Mouse (Mus musculus): ENCODE measurements around the gene Clint1.

- no peak for TF ChIP-seq CTCF (IDR thresholded peaks at IDR 0.05; ENCODE audit: control insufficient read depth, insufficient read depth, low read length)
- TF ChIP-seq POLR2A (IDR thresholded peaks at IDR 0.05; ENCODE audit: borderline replicate concordance, control insufficient read depth, low read depth, low read length) = no peak
These were observed 85.6 kb downstream of the Clint1 start for GRCm38 (mm10) chr11:45937478-45937877.

All from bone marrow, adult 2 months (tissue).